Mouse (Mus musculus) erythroblast, adult 5-6 weeks (primary cell): ENCODE measurements around the gene Armc7. TPM values are rescaled to one million over a fixed set of nuclear protein-coding genes. Genes with fewer than 3 reads are reported as not detected.
A peak's percentile ranks its signal among the peaks of the same experiment; 100 is the strongest.
"Not testable (repeated sequence)": the region's sequence is repeated elsewhere in the genome, so short reads cannot be mapped to it uniquely, and the experiment has no call there.

Experiments used
- ATAC-seq: replicated peaks from 2 replicates; pipeline ENCODE4 v1.8.0; 2016; ENCODE audit warnings: moderate number of reproducible peaks, mild to moderate bottlenecking, moderate TSS enrichment, inconsistent platforms; ENCODE audit not compliant: poor library complexity, low FRiP score, severe bottlenecking
- total RNA-seq, 2 experiments: library from RNA; stranded (forward) in 1 of 2; stranded (reverse) in 1 of 2; fragments of 150-400 nt in 1 of 2; fragments of 200-764, 138-1000 nt in 1 of 2; gene quantifications; 2 replicates each; pipeline versions ENCODE4 v1.2.3 to v1.2.4; 2015 to 2017; ENCODE audit warnings: low replicate concordance in 2 of 2

Gene Armc7
- total RNA-seq, 2 experiments from 2014 or later: 2.5 to 5.5 TPM

- no peak for ATAC-seq
Measured at GRCm38 (mm10) chr11:115453306-115453705, 22.2 kb upstream of the Armc7 start.

- ATAC-seq: not testable (repeated sequence)
Measured at GRCm38 (mm10) chr11:115454822-115455221, 20.6 kb upstream of the Armc7 start.

GRCm38 (mm10) chr11:115455619-115456018 is 19.8 kb upstream of the Armc7 start:
- no peak for ATAC-seq

- ATAC-seq: no peak
Measured at GRCm38 (mm10) chr11:115456182-115456581, 19.3 kb upstream of the Armc7 start.

- no peak for ATAC-seq
Measured at GRCm38 (mm10) chr11:115457405-115457804, 18.1 kb upstream of the Armc7 start.

GRCm38 (mm10) chr11:115460976-115461375 is 14.5 kb upstream of the Armc7 start:
- no peak for ATAC-seq

- ATAC-seq: no peak
Measured at GRCm38 (mm10) chr11:115461846-115462242, 13.6 kb upstream of the Armc7 start.

- ATAC-seq: no peak
Measured at GRCm38 (mm10) chr11:115462243-115462891, 13.1 kb upstream of the Armc7 start, which contains the start of gene Slc16a5. Gene Slc16a5 (plus strand): TSS chr11:115462474.

- ATAC-seq: no peak
Measured at GRCm38 (mm10) chr11:115463397-115463796, 12.1 kb upstream of the Armc7 start.

GRCm38 (mm10) chr11:115464851-115465250 is 10.6 kb upstream of the Armc7 start:
- no peak for ATAC-seq

- ATAC-seq: 0 out of 2 replicates have a peak, but pooled peaks have one; percentile 3
Measured at GRCm38 (mm10) chr11:115467217-115467618, 8.2 kb upstream of the Armc7 start.

GRCm38 (mm10) chr11:115472183-115472582 is 3.3 kb upstream of the Armc7 start:
- ATAC-seq: no peak

GRCm38 (mm10) chr11:115473626-115474275 is 1.7 kb upstream of the Armc7 start:
- ATAC-seq: peak; percentile 80

- ATAC-seq: peak; percentile 33
Measured at GRCm38 (mm10) chr11:115475758-115476237, 331 bp downstream of the Armc7 start.

- not testable (repeated sequence) for ATAC-seq
Measured at GRCm38 (mm10) chr11:115476630-115477029, 1.2 kb downstream of the Armc7 start.

- ATAC-seq: not testable (repeated sequence)
Measured at GRCm38 (mm10) chr11:115477388-115477787, 1.9 kb downstream of the Armc7 start.

GRCm38 (mm10) chr11:115478296-115478938 is 3.0 kb downstream of the Armc7 start:
- ATAC-seq: no peak

GRCm38 (mm10) chr11:115481553-115482259 is 6.2 kb downstream of the Armc7 start:
- ATAC-seq: no peak

- ATAC-seq: 0 out of 2 replicates have a peak, but pooled peaks have one; percentile 10
Measured at GRCm38 (mm10) chr11:115483278-115483677, 7.8 kb downstream of the Armc7 start.

- peak; percentile 74 for ATAC-seq
Measured at GRCm38 (mm10) chr11:115483726-115484125, 8.3 kb downstream of the Armc7 start.
